Mouse (Mus musculus) 3134 (cell line): ENCODE measurements around the gene Gm49486.

Experiments used
- DNase-seq: peaks from one replicate; pipeline ENCODE4 v3.0.0-alpha.2; 2011; ENCODE audit warnings: low spot score; ENCODE audit not compliant: insufficient read length; ENCODE audit errors: extremely low read depth

Gm49486 gene

GRCm38 (mm10) chr15:79268521-79268920 lies 39.3 kb downstream of the Gm49486 start:
- DNase-seq: no peak

DNA sequence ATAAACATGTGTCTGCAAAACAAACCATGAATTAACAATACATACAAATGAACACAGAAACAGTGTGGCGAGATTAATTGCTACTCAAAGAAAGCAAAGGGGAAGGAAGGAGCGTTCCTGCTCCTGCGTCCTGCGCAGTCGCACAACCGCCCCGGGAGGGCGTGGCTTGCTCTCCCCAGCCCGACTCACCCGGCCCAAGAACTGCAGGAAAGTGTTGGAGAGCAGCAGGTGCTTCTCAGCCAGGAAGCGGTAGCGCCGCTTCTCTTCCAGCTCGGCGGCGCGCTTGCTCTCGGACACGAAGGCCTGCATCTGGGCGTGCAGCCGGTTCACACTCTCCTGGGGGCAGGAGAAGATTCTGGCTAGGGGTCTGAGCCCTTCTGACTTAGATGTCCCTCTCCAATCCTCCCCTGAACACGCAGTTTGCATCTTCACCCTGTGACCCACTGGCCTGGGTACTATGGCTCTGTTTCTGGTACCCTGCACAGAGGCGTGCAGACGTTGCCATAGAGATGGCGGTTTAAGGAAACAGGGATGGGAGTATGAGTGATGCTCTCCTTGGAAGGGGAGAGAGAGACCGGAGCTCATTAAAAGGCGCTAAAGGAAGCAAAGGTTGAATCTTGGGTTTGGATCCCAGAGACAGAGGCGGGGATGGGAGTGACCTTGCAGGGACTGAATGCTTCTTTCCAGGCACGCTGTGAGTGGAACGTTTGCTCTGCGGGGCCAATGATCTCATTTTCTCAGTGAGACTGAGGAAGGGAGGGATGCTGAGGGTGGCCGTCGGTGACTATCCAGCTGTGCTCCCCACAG lies 41.3 kb downstream of the Gm49486 start:
- DNase-seq: no peak

- DNase-seq: no peak
Measured at GRCm38 (mm10) chr15:79271124-79271746, 42.0 kb downstream of the Gm49486 start.

DNA sequence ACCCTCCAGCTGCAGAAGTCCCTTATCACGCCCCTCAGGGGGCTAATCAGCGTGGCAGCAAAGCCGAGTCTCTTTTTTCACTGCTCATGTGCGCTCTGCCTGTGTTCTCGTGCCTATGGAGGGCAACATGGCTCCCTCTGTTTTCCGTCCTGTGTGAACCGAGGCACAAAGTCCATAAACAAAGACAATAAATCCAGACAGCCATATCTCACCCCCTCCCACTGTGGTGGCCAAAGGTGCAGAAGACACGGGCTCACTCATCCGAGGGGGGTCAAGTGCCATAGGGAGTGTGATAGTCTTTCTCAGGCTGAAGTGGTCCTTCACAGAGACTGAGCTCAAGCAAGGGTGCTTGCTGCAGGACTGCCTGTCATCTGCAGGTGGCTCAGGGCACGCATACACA lies 43.8 kb downstream of the Gm49486 start:
- no peak for DNase-seq

DNA sequence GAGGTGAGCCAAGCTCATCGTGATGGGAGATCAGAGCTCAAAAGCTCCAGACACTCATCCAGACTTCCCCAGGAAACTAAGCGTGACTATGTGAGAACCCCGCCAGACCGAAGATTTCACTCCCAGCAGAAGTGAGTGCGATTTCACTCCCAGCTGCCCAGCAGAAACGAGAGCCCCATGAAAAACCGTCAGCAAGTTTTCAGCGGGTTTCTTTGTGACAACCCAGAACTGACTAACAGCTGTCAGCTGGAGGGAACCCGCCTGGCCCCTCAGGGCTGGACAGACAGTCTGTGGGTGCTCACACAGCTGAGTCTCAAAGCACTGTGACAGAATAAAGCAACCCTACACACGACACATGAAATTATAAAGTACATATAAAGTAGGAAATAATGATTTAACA lies 48.5 kb downstream of the Gm49486 start:
- DNase-seq: no peak

GRCm38 (mm10) chr15:79280209-79280608 lies 51.0 kb downstream of the Gm49486 start:
- no peak for DNase-seq

GRCm38 (mm10) chr15:79280850-79281249 lies 51.7 kb downstream of the Gm49486 start:
- DNase-seq: no peak

DNA sequence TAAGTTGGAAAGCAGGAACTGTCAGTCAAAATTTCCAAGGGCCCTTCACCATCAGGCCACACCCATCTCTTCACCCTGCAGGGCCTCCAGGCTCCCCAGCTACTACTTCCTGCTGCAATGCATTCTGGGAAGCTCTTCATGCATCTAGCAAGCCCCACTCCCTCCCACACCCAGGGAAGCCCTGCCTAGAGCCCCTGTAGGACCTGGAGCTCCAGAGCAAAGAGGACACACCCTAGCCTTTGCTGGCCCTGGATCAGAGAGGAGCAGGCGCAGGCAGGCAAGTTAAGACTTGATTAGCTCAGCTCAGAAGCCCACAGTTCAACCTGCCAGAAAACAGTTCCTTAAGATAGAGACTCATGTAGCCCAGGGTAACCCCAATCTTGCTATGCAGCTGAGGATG lies 52.2 kb downstream of the Gm49486 start:
- peak; percentile 39 for DNase-seq

- DNase-seq: no peak
Measured at GRCm38 (mm10) chr15:79282434-79282833, 53.2 kb downstream of the Gm49486 start.

DNA sequence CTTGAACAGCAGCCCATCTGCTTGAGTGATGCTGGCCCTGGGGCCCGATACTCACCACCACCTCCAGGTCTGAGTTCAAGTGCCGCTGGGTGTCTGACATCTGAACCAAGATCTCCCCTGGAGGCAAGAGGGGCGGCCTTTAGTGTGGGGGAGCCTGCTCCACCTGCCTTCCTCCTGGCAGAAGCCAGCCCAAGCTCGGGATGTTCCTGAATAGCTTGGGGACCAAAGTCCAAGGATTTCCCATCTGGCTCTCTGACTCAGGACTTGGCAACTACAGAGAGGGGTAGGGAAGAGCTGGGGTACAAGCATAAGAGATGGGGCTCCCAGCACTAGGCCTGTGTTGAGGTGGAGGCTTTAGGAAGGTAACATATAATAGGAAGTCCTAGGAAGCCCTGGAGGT lies 54.2 kb downstream of the Gm49486 start:
- DNase-seq: no peak

DNA sequence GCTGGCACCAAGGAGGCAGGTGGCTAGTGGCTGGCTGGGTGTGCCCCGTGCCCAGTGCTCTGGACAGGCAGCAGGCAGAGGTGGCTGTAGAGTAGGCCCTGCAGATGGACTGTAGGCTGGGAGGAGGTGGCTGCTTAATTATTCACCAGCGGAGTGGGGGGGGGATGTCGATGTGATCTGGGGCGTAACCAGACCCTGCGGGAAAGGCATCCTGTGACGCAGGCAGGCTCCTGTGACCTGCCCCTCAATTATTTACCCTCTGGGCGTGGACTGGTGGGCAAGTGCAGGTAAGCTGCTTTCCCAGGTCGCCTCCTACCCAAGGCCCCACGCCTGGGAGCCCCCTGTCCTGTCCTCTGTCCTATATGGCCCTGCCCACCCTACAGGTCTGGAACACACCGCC lies 56.2 kb downstream of the Gm49486 start, which contains the start of gene Baiap2l2:
Gene Baiap2l2, minus strand, starts transcription at position 139 of the 400 bp plus-strand sequence.
- no peak for DNase-seq

DNA sequence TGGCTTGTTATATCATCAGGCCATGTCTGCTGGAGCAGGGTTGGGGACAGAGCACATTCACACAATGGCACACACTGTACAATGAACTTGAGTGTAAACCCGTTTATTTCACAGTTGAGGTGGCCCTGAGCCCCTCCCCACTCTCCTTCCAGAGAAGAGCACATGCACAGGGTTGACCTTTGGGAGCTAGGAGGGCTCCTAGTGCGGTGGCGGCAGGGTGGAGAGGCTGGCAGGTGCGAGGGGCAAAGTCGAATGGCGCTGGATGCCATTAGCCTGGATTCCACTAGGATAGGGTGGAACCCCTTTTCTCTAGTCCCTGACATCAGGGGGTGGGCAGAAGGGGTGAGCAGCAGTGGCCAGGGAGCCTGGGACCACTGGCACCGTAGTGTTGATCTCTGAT lies 57.0 kb downstream of the Gm49486 start:
- no peak for DNase-seq

- no peak for DNase-seq
Measured at GRCm38 (mm10) chr15:79287091-79287490, 57.9 kb downstream of the Gm49486 start.

- DNase-seq: no peak
Measured at GRCm38 (mm10) chr15:79288387-79288786, 59.2 kb downstream of the Gm49486 start.

DNA sequence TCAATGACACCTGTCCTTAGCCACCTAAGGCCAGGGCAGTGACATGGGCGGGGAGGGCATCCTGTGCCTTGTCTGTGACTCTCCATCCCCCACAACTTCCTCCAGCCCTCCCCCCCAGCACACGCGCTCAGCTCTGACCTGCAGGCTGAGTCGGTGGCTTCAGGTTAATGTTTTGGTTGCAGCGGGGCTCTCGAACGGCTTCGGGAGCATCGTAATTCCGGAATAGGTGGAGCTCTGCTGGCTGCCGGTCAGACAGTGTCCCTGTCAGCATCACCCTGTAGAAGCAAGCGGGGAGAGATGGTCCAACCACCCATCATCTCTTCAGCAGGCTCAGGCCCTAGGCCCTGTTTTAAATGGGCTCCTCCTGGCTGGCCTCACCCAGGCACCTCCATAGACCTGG lies 60.2 kb downstream of the Gm49486 start:
- no peak for DNase-seq

DNA sequence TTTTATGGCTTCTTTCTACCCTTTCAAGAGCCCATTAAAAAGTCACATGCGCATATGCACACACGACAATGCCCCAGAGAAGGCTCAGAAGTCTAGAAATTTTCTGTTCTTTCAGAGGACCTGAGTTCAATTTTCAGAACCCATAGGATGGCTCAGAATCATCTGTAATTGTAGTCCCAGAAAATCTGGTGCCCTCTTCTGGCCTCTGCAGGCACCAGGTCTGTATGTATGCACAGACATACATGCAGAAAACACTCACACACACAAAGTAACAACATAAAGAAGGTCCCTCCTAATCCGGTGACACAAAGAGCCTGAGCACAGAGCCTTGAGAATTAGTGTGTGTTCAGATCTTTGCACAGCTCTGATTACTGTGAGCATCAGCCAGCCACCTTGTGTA lies 61.1 kb downstream of the Gm49486 start:
- no peak for DNase-seq

- DNase-seq: no peak
Measured at GRCm38 (mm10) chr15:79292779-79293178, 63.6 kb downstream of the Gm49486 start.

DNA sequence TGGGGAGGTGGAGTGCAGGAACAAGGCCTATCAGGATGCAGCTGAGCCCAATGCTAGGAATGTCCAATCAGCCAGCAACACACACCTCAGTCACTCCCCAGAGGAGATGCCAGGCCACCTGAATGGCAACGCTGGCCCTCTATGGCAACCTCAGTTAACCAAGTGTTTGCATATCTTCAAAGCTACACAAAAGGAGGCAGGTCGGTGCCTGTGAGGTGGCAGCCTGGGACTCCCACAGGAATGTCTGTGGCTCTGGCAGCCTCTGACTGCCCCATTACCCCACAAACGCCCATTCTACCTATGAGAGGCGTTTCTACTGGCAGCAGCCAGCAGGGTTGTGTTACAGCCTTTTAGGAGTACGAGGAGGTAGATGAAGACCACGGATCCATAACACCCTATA lies 69.4 kb downstream of the Gm49486 start:
- DNase-seq: peak; percentile 47

DNA sequence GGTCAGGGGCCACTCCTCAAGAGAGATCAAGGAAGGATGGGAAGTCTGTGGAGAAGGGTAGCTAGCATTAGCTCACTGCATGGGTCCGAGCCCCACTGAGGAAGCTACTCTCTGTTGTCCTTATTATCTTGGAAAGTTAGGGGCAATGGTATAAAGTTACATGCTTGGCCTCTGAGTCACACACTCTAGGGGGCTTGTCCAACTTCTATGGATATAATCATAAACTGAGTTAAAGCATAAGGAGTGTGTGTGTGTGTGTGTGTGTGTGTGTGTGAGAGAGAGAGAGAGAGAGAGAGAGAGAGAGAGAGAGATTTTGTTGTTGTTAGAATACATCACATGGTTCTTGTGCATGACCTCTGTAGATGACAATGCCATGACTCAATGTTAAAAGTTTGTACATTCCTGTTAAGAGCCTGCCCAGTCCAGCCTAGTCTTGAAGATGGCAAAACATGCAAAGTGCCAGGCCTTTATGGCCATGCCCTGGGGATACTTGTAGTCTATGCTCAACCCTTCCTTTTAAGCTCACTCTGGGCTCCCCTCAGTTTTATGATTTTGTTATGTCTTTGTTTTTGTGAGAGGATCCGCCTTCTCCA lies 70.5 kb downstream of the Gm49486 start:
- DNase-seq: peak; percentile 60

DNA sequence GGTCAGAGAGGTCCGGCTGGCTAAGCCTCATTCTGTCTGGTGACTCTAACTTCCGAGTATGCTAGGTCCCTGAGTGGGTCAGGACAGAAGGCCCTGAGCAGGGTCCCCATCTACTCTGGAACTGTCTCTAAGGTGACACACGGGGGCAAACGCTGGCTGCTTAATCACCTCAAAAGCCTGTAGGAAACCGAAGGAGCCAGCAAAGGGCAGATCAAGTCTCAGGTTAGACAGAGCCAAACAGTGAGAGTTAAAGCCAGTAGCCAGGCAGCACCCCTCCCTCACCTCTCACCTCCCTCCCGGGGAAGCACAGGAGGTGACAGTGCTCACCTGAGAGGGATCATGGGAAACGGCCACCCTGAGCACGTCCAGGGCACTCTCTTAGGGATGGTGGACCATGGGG lies 74.5 kb downstream of the Gm49486 start:
- no peak for DNase-seq

GRCm38 (mm10) chr15:79304832-79305231 lies 75.6 kb downstream of the Gm49486 start:
- DNase-seq: no peak
